8 mouse cellular contexts compared by ENCODE assay signal in the genomic region with DNA sequence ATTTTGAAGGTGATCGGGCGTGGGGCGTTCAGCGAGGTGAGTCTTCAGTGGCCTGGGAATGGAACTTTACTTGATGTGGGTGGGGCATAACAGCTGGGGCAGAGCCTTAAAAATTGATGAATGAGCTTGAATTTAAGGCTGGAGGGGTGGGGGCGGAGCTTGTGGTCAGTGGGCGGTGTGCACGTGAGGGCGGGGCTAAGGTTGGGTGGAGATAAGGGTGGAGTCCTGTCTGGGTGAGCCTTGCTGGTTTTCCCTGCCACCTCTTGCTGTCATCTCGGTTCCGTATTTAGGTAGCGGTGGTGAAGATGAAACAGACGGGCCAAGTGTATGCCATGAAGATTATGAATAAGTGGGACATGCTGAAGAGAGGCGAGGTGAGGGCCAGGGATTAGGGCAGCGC. TPM values are rescaled to one million over a fixed set of nuclear protein-coding genes. Genes with fewer than 3 reads are reported as not detected.
A peak's percentile ranks its signal among the peaks of the same experiment; 100 is the strongest.
DNase-seq lines count a peak whose midpoint lies in the region; ATAC-seq and TF ChIP-seq lines count a peak whose summit lies in the region.

No protein-coding gene starts in this region.

- peak overlapping the region; percentile 28; the same call in 1 of the 2 replicates for H3K9ac ChIP-seq in kidney, embryonic 14.5 days (ENCODE audit: low read depth, low read length)
- H3K9ac ChIP-seq in stomach, embryonic 15.5 days: no peak overlapping the region

- WGBS in kidney, adult 2 months: 17% methylated on average over 14 of the region's 14 CpGs
- WGBS in kidney, embryonic 14.5 days: 9% methylated on average over 14 of the region's 14 CpGs
- WGBS in stomach, embryonic 15.5 days: 13% methylated on average over 14 of the region's 14 CpGs

- H3K4me3 ChIP-seq in kidney, adult 2 months (ENCODE audit: insufficient read depth, low read depth, low read length): peak overlapping the region; percentile 1; the same call in 1 of the 2 replicates
- H3K4me3 ChIP-seq in kidney, embryonic 14.5 days (ENCODE audit: low read length): peak overlapping the region; percentile 8; the same call in 1 of the 2 replicates
- peak overlapping the region; percentile 42 for H3K4me3 ChIP-seq in stomach, embryonic 15.5 days (replicated peaks)

- no peaks in the 10 kb centered on the region for H3K36me3 ChIP-seq in kidney, adult 2 months (ENCODE audit: control insufficient read depth, insufficient read depth, low read length)
- H3K36me3 ChIP-seq in kidney, embryonic 14.5 days (ENCODE audit: control insufficient read depth, insufficient read depth, low read length): peaks cover 35% of the 10 kb centered on the region
- peaks cover 12% of the 10 kb centered on the region for H3K36me3 ChIP-seq in stomach, embryonic 15.5 days

- no peak for TF ChIP-seq POLR2A in kidney, adult 2 months (IDR thresholded peaks at IDR 0.05; ENCODE audit: low read depth, low read length)

- H3K9me3 ChIP-seq in kidney, embryonic 14.5 days (ENCODE audit: control insufficient read depth, low read length): no peaks in the 10 kb centered on the region
- H3K9me3 ChIP-seq in stomach, embryonic 15.5 days: no peaks in the 10 kb centered on the region

- no peak overlapping the region for H3K27ac ChIP-seq in kidney, adult 2 months (ENCODE audit: insufficient read depth, low read depth, low read length)
- peak overlapping the region; percentile 63; the same call in 1 of the 2 replicates for H3K27ac ChIP-seq in kidney, embryonic 14.5 days (ENCODE audit: low read depth, low read length)
- peak overlapping the region; percentile 60 for H3K27ac ChIP-seq in stomach, embryonic 15.5 days

- H3K27me3 ChIP-seq in kidney, adult 2 months (replicated peaks; ENCODE audit: control insufficient read depth, insufficient read depth, low read length): no peaks in the 10 kb centered on the region
- H3K27me3 ChIP-seq in kidney, embryonic 14.5 days (ENCODE audit: control insufficient read depth, insufficient read depth, low read length): no peaks in the 10 kb centered on the region
- H3K27me3 ChIP-seq in stomach, embryonic 15.5 days (replicated peaks): no peaks in the 10 kb centered on the region

- DNase-seq in kidney, adult 2 months: peak; percentile 67
- DNase-seq in kidney, adult 11 months: no peak
- DNase-seq in embryo, embryonic 10 days (ENCODE audit: low spot score): peak; percentile 61
- peak; percentile 64 for DNase-seq in lung, postnatal 14 days
- no peak for DNase-seq in thymus, adult 18-20 months
- DNase-seq in gastrocnemius, postnatal 4 days (ENCODE audit: low spot score in 2 of 2): no peak

- peak overlapping the region; percentile 28 for H3K4me2 ChIP-seq in kidney, embryonic 14.5 days (replicated peaks; ENCODE audit: low read depth, low read length)
- peak overlapping the region; percentile 53 for H3K4me2 ChIP-seq in stomach, embryonic 15.5 days

- TF ChIP-seq CTCF in kidney, adult 2 months (conservative IDR thresholded peaks at IDR 0.05; ENCODE audit: insufficient read depth, insufficient read length, low read depth, low read length): no peak

- peak; percentile 18; the same call in 1 of the 2 replicates for ATAC-seq in kidney, embryonic 14.5 days (ENCODE audit: low FRiP score, low TSS enrichment)
- ATAC-seq in stomach, embryonic 15.5 days (ENCODE audit: insufficient read depth, low FRiP score, low read depth): peak; percentile 50; the same call in 1 of the 2 replicates

- peaks cover 4% of the 10 kb centered on the region; the same call in 1 of the 2 replicates for H3K4me1 ChIP-seq in kidney, adult 2 months (ENCODE audit: control insufficient read depth, insufficient read depth, low read length)
- H3K4me1 ChIP-seq in kidney, embryonic 14.5 days (ENCODE audit: control insufficient read depth, insufficient read depth, low read length): peaks cover 43% of the 10 kb centered on the region
- H3K4me1 ChIP-seq in stomach, embryonic 15.5 days: peaks cover 51% of the 10 kb centered on the region

RNA-seq across cellular contexts. Expression of gene Dmpk, which starts 2.4 kb away (rescaled TPM):
- polyA plus RNA-seq in kidney, adult 2 months (2012; rRNA removed): 52.7 and 53.0 TPM in 2 replicates
- polyA plus RNA-seq in kidney, embryonic 14.5 days (2014; fragmentation: Nextera tagmentation; extraction: Ambion mirVana): 12.1 and 14.9 TPM in 2 replicates
- polyA plus RNA-seq in stomach, embryonic 15.5 days (2015; fragmentation: Nextera tagmentation; extraction: Ambion mirVana): 73.9 and 77.2 TPM in 2 replicates
- 100 to 1,000 TPM; 287 to 292 TPM for total RNA-seq in gastrocnemius, postnatal 4 days (2021)

RNA-seq across cellular contexts. Expression of gene Six5, which starts 8.4 kb away (rescaled TPM):
- polyA plus RNA-seq in kidney, adult 2 months (2012; rRNA removed): 14.1 and 22.2 TPM in 2 replicates
- polyA plus RNA-seq in kidney, embryonic 14.5 days (2014; fragmentation: Nextera tagmentation; extraction: Ambion mirVana): 13.3 and 13.6 TPM in 2 replicates
- polyA plus RNA-seq in stomach, embryonic 15.5 days (2015; fragmentation: Nextera tagmentation; extraction: Ambion mirVana): 10.8 and 12.1 TPM in 2 replicates
- 10 to 100 TPM; 13.5 to 14.7 TPM for total RNA-seq in gastrocnemius, postnatal 4 days (2021)

RNA-seq across cellular contexts. Expression of gene Dmwd, which starts 10.0 kb away (rescaled TPM):
- polyA plus RNA-seq in kidney, adult 2 months (2012; rRNA removed): 59.8 and 76.3 TPM in 2 replicates
- 20.5 and 23.2 TPM in 2 replicates for polyA plus RNA-seq in kidney, embryonic 14.5 days (2014; fragmentation: Nextera tagmentation; extraction: Ambion mirVana)
- polyA plus RNA-seq in stomach, embryonic 15.5 days (2015; fragmentation: Nextera tagmentation; extraction: Ambion mirVana): 13.7 and 15.1 TPM in 2 replicates
- total RNA-seq in gastrocnemius, postnatal 4 days (2021): 10 to 100 TPM; 52.4 to 55.4 TPM

RNA-seq across cellular contexts. Expression of gene Rsph6a, which starts 31.6 kb away (rescaled TPM):
- polyA plus RNA-seq in kidney, adult 2 months (2012; rRNA removed): 0.05 TPM in 2 replicates
- polyA plus RNA-seq in kidney, embryonic 14.5 days (2014; fragmentation: Nextera tagmentation; extraction: Ambion mirVana): not detected in 2 replicates
- not detected in 2 replicates for polyA plus RNA-seq in stomach, embryonic 15.5 days (2015; fragmentation: Nextera tagmentation; extraction: Ambion mirVana)
- not detected for total RNA-seq in gastrocnemius, postnatal 4 days (2021)

RNA-seq across cellular contexts. Expression of gene Gm4969, which starts 32.1 kb away (rescaled TPM):
- 0.03 and 0.04 TPM in 2 replicates for polyA plus RNA-seq in kidney, adult 2 months (2012; rRNA removed)
- polyA plus RNA-seq in kidney, embryonic 14.5 days (2014; fragmentation: Nextera tagmentation; extraction: Ambion mirVana): 2.3 and 4.5 TPM in 2 replicates
- polyA plus RNA-seq in stomach, embryonic 15.5 days (2015; fragmentation: Nextera tagmentation; extraction: Ambion mirVana): 2.8 and 3.2 TPM in 2 replicates
- total RNA-seq in gastrocnemius, postnatal 4 days (2021): under 1 TPM; 0.34 to 0.62 TPM

Comparison
In these comparisons a context has a peak if more than half of its experiments do, and no peak if none do; other contexts are left out.
1. DNase-seq: peak in kidney, adult 2 months (single experiment), embryo, embryonic 10 days (single experiment) and lung, postnatal 14 days (single experiment); none in kidney, adult 11 months (single experiment), thymus, adult 18-20 months (0 of 2) and gastrocnemius, postnatal 4 days (0 of 2).
2. Peak in every context shown above with its lines, with median percentiles within 50 percentile points of each other: H3K4me3 ChIP-seq.